Mouse (Mus musculus) megakaryocyte, embryonic 14.5 days (primary cell): ENCODE data around the gene Creb3l4.

Experiments used
- FLI1 ChIP-seq: IDR thresholded peaks from 2 replicates; pipeline ENCODE4 v1.6.1; 2012; ENCODE audit warnings: low read length, inconsistent platforms, mixed read lengths
- GATA1 ChIP-seq: IDR thresholded peaks from 3 replicates; pipeline ENCODE4 v1.6.1; 2012; ENCODE audit warnings: mixed read lengths, low read length, inconsistent platforms, borderline replicate concordance

- TF ChIP-seq GATA1 (no peak), FLI1 (no peak)
Observed at GRCm38 (mm10) chr3:90222941-90223340, 20.4 kb downstream of the Creb3l4 start.
